Mouse (Mus musculus) gastrocnemius, adult 2 months (tissue): ENCODE measurements around the gene Olfr355. TPM values are rescaled to one million over a fixed set of nuclear protein-coding genes. Genes with fewer than 3 reads are reported as not detected.

Experiments
- DNase-seq: peaks from one replicate; pipeline ENCODE4 v3.0.0; 2022
- H3K27ac ChIP-seq: fragments of 200-600 bp; 2 replicates; pipeline ENCODE4 v1.8.1; 2022; ENCODE audit warnings: mild to moderate bottlenecking
- H3K4me3 ChIP-seq: fragments of 200-600 bp; 2 replicates; pipeline ENCODE4 v1.8.1; 2022; ENCODE audit warnings: mild to moderate bottlenecking, moderate library complexity
- CTCF ChIP-seq: fragments of 200-600 bp; IDR thresholded peaks from 2 replicates; pipeline ENCODE4 v1.8.1; 2022; ENCODE audit warnings: antibody characterized with exemption, mild to moderate bottlenecking, moderate library complexity
- intact Hi-C: fragments of 180-260 bp; cut with DNase I; formaldehyde crosslinking; loops from one replicate; pipeline ENCODE4 v1.15.1; 2025
- long read RNA-seq, 2 experiments: library from polyadenylated mRNA; stranded (forward); transcript quantifications; one replicate each; pipeline ENCODE4 v2.0.0; 2021
- total RNA-seq, 2 experiments: library from RNA; stranded (reverse); gene quantifications; 2 replicates each; pipeline ENCODE4 v1.2.3; 2021

The Olfr355 gene
- not detected for total RNA-seq
- long read RNA-seq, experiment 1 = 0 reads
- long read RNA-seq, experiment 2 = 0 reads

GRCm38 (mm10) chr2:36928797-36929196 is at the start of gene Olfr355:
Gene Olfr355, minus strand, starts transcription at chr2:36928897.
- no peak within 1 kb of the TSS for H3K27ac ChIP-seq
- intact Hi-C loops = no loop called here
- H3K4me3 ChIP-seq = no peak within 1 kb of the TSS
- no peak for TF ChIP-seq CTCF
- no peak for DNase-seq

- no peak for DNase-seq
- no peak within 1 kb of the TSS for H3K27ac ChIP-seq
- no peak within 1 kb of the TSS for H3K4me3 ChIP-seq
- no peak for TF ChIP-seq CTCF
- intact Hi-C loops = no loop called here
Measured at GRCm38 (mm10) chr2:36936821-36937220, 8.1 kb upstream of the Olfr355 start, which contains the start of gene Olfr356. Gene Olfr356, plus strand, starts transcription at chr2:36937121.

GRCm38 (mm10) chr2:36905380-36905779 is 23.3 kb downstream of the Olfr355 start, which contains the start of gene Olfr354:
Gene Olfr354, plus strand, starts transcription at chr2:36905680.
- intact Hi-C loops = no loop called here
- no peak for TF ChIP-seq CTCF
- H3K27ac ChIP-seq = no peak within 1 kb of the TSS
- DNase-seq = no peak
- no peak within 1 kb of the TSS for H3K4me3 ChIP-seq

DNA sequence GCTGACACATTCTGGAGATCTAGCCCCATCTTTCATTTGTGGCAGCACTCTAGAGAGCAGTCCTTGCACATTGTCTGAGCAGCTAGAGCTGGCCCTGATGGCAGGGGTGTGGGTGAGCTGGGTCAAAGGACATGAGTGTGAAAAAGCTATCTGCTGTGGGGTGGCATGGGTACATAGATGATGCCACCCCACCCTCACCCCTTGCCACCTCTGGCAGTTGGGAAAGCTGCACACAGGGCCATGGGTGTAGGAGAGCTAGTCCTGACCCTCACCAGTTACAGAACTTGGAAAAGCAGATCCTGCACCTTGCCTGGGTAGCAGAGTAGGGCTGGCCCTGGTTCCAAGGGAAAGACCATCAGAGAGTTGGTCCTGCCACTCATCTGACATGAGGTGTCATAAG is 31.6 kb downstream of the Olfr355 start:
- H3K27ac ChIP-seq = no peak overlapping the region
- no peak overlapping the region for H3K4me3 ChIP-seq
- DNase-seq = no peak
- intact Hi-C loops = no loop called here
- TF ChIP-seq CTCF = no peak

DNA sequence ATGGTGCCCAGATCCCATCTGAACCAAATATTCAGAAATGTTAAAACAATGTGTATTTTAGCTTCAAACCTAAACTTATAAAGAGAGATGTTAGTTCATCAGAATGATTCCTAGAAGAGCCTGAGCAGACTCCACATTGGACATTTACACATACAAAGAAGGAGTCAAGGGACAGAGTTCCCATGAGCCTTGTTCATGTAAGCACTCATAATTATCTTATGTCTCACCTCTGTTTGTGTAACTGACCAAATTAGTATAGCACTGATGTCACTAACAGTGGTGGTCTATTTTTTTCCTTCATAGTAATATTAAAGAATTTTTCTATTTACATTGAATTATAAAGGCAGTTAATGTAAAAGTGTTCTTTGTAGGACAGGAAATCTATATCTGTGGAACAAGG is 35.9 kb downstream of the Olfr355 start, which contains the start of gene Olfr353:
Olfr353 (minus strand) TSS at position 101 of the 400 bp plus-strand sequence.
- intact Hi-C loops = no loop called here
- TF ChIP-seq CTCF = no peak
- H3K27ac ChIP-seq = no peak within 1 kb of the TSS

More for the DNA sequence above, 35.9 kb downstream of the Olfr355 start, which contains the start of gene Olfr353:
- no peak for DNase-seq
- H3K4me3 ChIP-seq = no peak within 1 kb of the TSS

Other genes starting within 250 kb of the Olfr355 start
- gene Olfr346, start 243.1 kb downstream of the Olfr355 start, total RNA-seq = not detected
- not detected for gene Olfr347, start 197.0 kb downstream of the Olfr355 start, total RNA-seq
- gene Olfr348, start 144.6 kb downstream of the Olfr355 start, total RNA-seq = not detected
- not detected for gene Olfr50, start 138.4 kb downstream of the Olfr355 start, total RNA-seq
- not detected for gene Olfr3, start 111.9 kb downstream of the Olfr355 start, total RNA-seq
- gene Olfr350, start 82.6 kb downstream of the Olfr355 start, total RNA-seq = not detected
- gene Olfr351, start 66.2 kb downstream of the Olfr355 start, total RNA-seq = not detected
- gene Olfr352, start 60.4 kb downstream of the Olfr355 start, total RNA-seq = not detected
- not detected for gene Olfr353, start 36.0 kb downstream of the Olfr355 start, total RNA-seq
- gene Olfr354, start 23.2 kb downstream of the Olfr355 start, total RNA-seq = not detected
- not detected for gene Olfr356, start 8.2 kb upstream of the Olfr355 start, total RNA-seq
- gene Olfr357, start 64.9 kb upstream of the Olfr355 start, total RNA-seq = not detected
- gene Olfr358, start 80.4 kb upstream of the Olfr355 start, total RNA-seq = not detected
- gene Olfr360, start 136.8 kb upstream of the Olfr355 start, total RNA-seq = not detected
- not detected for gene Olfr361, start 160.4 kb upstream of the Olfr355 start, total RNA-seq
- gene Olfr362, start 189.0 kb upstream of the Olfr355 start, total RNA-seq = not detected
- not detected for gene Olfr364-ps1, start 210.4 kb upstream of the Olfr355 start, total RNA-seq